Mouse (Mus musculus): ENCODE results near the gene Sync. TPM values are rescaled to one million over a fixed set of nuclear protein-coding genes. Genes with fewer than 3 reads are reported as not detected.

The Sync gene
- polyA plus RNA-seq, 1 experiment: 1.1 TPM

GRCm38 (mm10) chr4:129276453-129276865 lies 11.0 kb upstream of the Sync start:
- Histone ChIP-seq H3K27ac (ENCODE audit: insufficient read depth, low read length) (no peak overlapping the region), H3K4me1 (ENCODE audit: control insufficient read depth, insufficient read depth, low read length) (no peaks in the 10 kb centered on the region), H3K4me3 (ENCODE audit: insufficient read depth, low read length) (no peak overlapping the region)
- TF ChIP-seq POLR2A (IDR thresholded peaks at IDR 0.05; ENCODE audit: extremely low read depth, insufficient read depth, low read length) (no peak), CTCF (IDR thresholded peaks at IDR 0.05; ENCODE audit: extremely low read depth, insufficient read depth, low read length) (peak; percentile 98)

- no peak overlapping the region for H3K27ac ChIP-seq (ENCODE audit: insufficient read depth, low read length)
- H3K4me3 ChIP-seq (ENCODE audit: insufficient read depth, low read length): no peak overlapping the region
- H3K4me1 ChIP-seq (ENCODE audit: control insufficient read depth, insufficient read depth, low read length): peaks cover 3% of the 10 kb centered on the region; the same call in 1 of the 2 replicates
- no peak for TF ChIP-seq CTCF (IDR thresholded peaks at IDR 0.05; ENCODE audit: extremely low read depth, insufficient read depth, low read length)
- no peak for TF ChIP-seq POLR2A (IDR thresholded peaks at IDR 0.05; ENCODE audit: extremely low read depth, insufficient read depth, low read length)
Measured at GRCm38 (mm10) chr4:129282786-129283185, 4.6 kb upstream of the Sync start.

GRCm38 (mm10) chr4:129283226-129283625 lies 4.2 kb upstream of the Sync start:
- peaks cover 3% of the 10 kb centered on the region; the same call in 1 of the 2 replicates for H3K4me1 ChIP-seq (ENCODE audit: control insufficient read depth, insufficient read depth, low read length)
- H3K27ac ChIP-seq (ENCODE audit: insufficient read depth, low read length): no peak overlapping the region
- H3K4me3 ChIP-seq (ENCODE audit: insufficient read depth, low read length): no peak overlapping the region
- no peak for TF ChIP-seq POLR2A (IDR thresholded peaks at IDR 0.05; ENCODE audit: extremely low read depth, insufficient read depth, low read length)
- no peak for TF ChIP-seq CTCF (IDR thresholded peaks at IDR 0.05; ENCODE audit: extremely low read depth, insufficient read depth, low read length)

GRCm38 (mm10) chr4:129284685-129285084 lies 2.7 kb upstream of the Sync start:
- Histone ChIP-seq H3K4me3 (ENCODE audit: insufficient read depth, low read length) (no peak overlapping the region), H3K27ac (ENCODE audit: insufficient read depth, low read length) (no peak overlapping the region), H3K4me1 (ENCODE audit: control insufficient read depth, insufficient read depth, low read length) (peaks cover 3% of the 10 kb centered on the region; the same call in 1 of the 2 replicates)
- TF ChIP-seq POLR2A (IDR thresholded peaks at IDR 0.05; ENCODE audit: extremely low read depth, insufficient read depth, low read length) (no peak), CTCF (IDR thresholded peaks at IDR 0.05; ENCODE audit: extremely low read depth, insufficient read depth, low read length) (no peak)

GRCm38 (mm10) chr4:129286001-129286682 lies 1.3 kb upstream of the Sync start:
- H3K27ac ChIP-seq (ENCODE audit: insufficient read depth, low read length): no peak overlapping the region
- H3K4me1 ChIP-seq (ENCODE audit: control insufficient read depth, insufficient read depth, low read length): peaks cover 3% of the 10 kb centered on the region; the same call in 1 of the 2 replicates
- peak overlapping the region; percentile 33; the same call in 1 of the 2 replicates for H3K4me3 ChIP-seq (ENCODE audit: insufficient read depth, low read length)
- TF ChIP-seq CTCF (IDR thresholded peaks at IDR 0.05; ENCODE audit: extremely low read depth, insufficient read depth, low read length) (no peak), POLR2A (IDR thresholded peaks at IDR 0.05; ENCODE audit: extremely low read depth, insufficient read depth, low read length) (no peak)

GRCm38 (mm10) chr4:129286683-129287471 lies 540 bp upstream of the Sync start:
- peaks cover 3% of the 10 kb centered on the region; the same call in 1 of the 2 replicates for H3K4me1 ChIP-seq (ENCODE audit: control insufficient read depth, insufficient read depth, low read length)
- TF ChIP-seq CTCF (IDR thresholded peaks at IDR 0.05; ENCODE audit: extremely low read depth, insufficient read depth, low read length) (no peak), POLR2A (IDR thresholded peaks at IDR 0.05; ENCODE audit: extremely low read depth, insufficient read depth, low read length) (no peak)
- H3K27ac ChIP-seq (ENCODE audit: insufficient read depth, low read length): no peak overlapping the region
- peak overlapping the region; percentile 33; the same call in 1 of the 2 replicates for H3K4me3 ChIP-seq (ENCODE audit: insufficient read depth, low read length)

- Histone ChIP-seq H3K27ac (ENCODE audit: insufficient read depth, low read length) (no peak overlapping the region), H3K4me1 (ENCODE audit: control insufficient read depth, insufficient read depth, low read length) (peaks cover 3% of the 10 kb centered on the region; the same call in 1 of the 2 replicates), H3K4me3 (ENCODE audit: insufficient read depth, low read length) (no peak overlapping the region)
- no peak for TF ChIP-seq CTCF (IDR thresholded peaks at IDR 0.05; ENCODE audit: extremely low read depth, insufficient read depth, low read length)
- no peak for TF ChIP-seq POLR2A (IDR thresholded peaks at IDR 0.05; ENCODE audit: extremely low read depth, insufficient read depth, low read length)
Measured at GRCm38 (mm10) chr4:129288067-129288466, 650 bp downstream of the Sync start.

- no peak overlapping the region for H3K4me3 ChIP-seq (ENCODE audit: insufficient read depth, low read length)
- TF ChIP-seq POLR2A (IDR thresholded peaks at IDR 0.05; ENCODE audit: extremely low read depth, insufficient read depth, low read length) (no peak), CTCF (IDR thresholded peaks at IDR 0.05; ENCODE audit: extremely low read depth, insufficient read depth, low read length) (no peak)
- H3K4me1 ChIP-seq (ENCODE audit: control insufficient read depth, insufficient read depth, low read length): peaks cover 3% of the 10 kb centered on the region; the same call in 1 of the 2 replicates
- H3K27ac ChIP-seq (ENCODE audit: insufficient read depth, low read length): no peak overlapping the region
Measured at GRCm38 (mm10) chr4:129289671-129290070, 2.3 kb downstream of the Sync start.

- H3K4me1 ChIP-seq (ENCODE audit: control insufficient read depth, insufficient read depth, low read length): no peaks in the 10 kb centered on the region
- no peak overlapping the region for H3K4me3 ChIP-seq (ENCODE audit: insufficient read depth, low read length)
- no peak for TF ChIP-seq CTCF (IDR thresholded peaks at IDR 0.05; ENCODE audit: extremely low read depth, insufficient read depth, low read length)
- TF ChIP-seq POLR2A (IDR thresholded peaks at IDR 0.05; ENCODE audit: extremely low read depth, insufficient read depth, low read length): no peak
Measured at GRCm38 (mm10) chr4:129292831-129293230, 5.4 kb downstream of the Sync start.

More at GRCm38 (mm10) chr4:129292831-129293230, 5.4 kb downstream of the Sync start:
- no peak overlapping the region for H3K27ac ChIP-seq (ENCODE audit: insufficient read depth, low read length)

Data from cortical plate, adult 2 months (tissue).